Mouse (Mus musculus): ENCODE data around the gene Fbxl7.

GRCm38 (mm10) chr15:26780557-26780956 lies 114.8 kb downstream of the Fbxl7 start:
- no peak for TF ChIP-seq POLR2A (IDR thresholded peaks at IDR 0.05; ENCODE audit: borderline replicate concordance, control insufficient read depth, low read depth, low read length)
- TF ChIP-seq CTCF (IDR thresholded peaks at IDR 0.05; ENCODE audit: control insufficient read depth, insufficient read depth, low read length), result no peak
